Mouse (Mus musculus) B cell, adult 2 months (primary cell): ENCODE measurements around the gene Uba3.

Experiments
- DNase-seq, 2 experiments: peaks; one replicate each; pipeline ENCODE4 v3.0.0; 2022

The Uba3 gene

GRCm38 (mm10) chr6:97210191-97210961 is 4.9 kb upstream of the Uba3 start, which contains the start of gene Arl6ip5:
TSS of gene Arl6ip5 (plus strand) at chr6:97210689.
- DNase-seq: peak; percentile 87 to 89

- no peak for DNase-seq
Observed at GRCm38 (mm10) chr6:97209751-97210150, 4.3 kb upstream of the Uba3 start.

- DNase-seq: no peak
Observed at GRCm38 (mm10) chr6:97209201-97209600, 3.8 kb upstream of the Uba3 start.

DNA sequence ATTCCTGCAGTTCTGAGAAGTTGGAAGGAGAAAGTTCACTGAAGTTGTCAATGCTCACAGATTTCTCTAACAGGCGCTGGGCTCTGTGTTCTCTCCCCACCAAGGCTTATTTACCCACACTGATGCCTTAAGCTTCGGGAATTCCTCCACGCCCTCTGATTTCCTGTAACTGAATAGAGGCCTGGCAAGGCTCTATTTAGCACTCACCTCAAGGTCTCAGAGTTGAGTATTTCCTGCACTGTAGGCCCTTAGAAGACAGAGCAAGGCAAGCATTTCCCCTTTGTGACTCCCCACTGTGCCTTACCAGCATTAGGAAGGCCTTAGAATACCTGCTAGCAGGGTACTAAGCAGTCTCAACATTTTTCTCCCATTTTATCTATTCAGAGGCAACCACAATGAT is 3.0 kb upstream of the Uba3 start:
- DNase-seq: no peak

GRCm38 (mm10) chr6:97207085-97207484 is 1.6 kb upstream of the Uba3 start:
- DNase-seq: no peak

- peak in 1 of 2 experiments; percentile 26 for DNase-seq
Observed at GRCm38 (mm10) chr6:97204952-97205351, 495 bp downstream of the Uba3 start.

GRCm38 (mm10) chr6:97204252-97204869 is 1.1 kb downstream of the Uba3 start:
- no peak for DNase-seq

DNA sequence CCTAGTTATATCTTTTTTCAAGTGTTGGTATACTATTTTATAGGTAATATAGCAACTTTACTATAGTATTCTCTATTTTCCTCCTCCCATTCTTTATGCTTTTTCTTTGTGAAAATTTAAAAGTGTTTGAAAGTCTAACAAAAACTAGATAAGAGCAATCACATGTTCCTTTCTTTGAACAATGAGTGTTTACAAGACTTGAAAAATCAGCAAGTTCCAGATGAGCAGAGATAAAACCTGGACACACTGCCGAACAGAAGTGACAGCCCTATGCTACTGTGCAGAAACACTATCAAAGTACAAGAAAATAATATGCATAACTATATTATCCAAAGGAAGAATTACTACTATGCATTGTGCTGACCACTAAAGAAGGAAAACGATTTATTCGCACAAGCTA is 3.0 kb downstream of the Uba3 start:
- no peak for DNase-seq

GRCm38 (mm10) chr6:97200437-97200836 is 5.0 kb downstream of the Uba3 start:
- DNase-seq: no peak

DNA sequence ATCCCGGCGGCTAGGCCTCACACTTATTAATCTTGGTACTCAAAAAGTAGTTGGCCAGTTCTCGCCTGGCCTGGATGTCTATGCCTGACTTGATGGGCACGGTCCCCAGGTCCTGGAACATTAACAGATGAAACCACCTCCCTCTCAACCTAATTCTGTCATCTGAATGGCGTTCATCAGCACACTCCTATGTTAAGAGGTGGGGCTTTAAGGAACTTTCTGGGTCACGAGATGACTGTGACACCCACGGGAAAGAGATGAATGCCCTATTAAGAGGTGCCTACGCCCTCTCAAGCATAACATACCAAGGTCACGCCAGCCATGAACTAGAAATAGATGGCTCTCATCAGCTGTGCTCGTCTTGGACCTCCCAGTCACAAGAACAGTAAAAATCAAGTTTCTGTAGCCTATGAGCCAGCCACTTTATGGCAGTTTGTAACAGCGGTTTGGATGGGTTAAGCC is 26.0 kb downstream of the Uba3 start:
- no peak for DNase-seq

DNA sequence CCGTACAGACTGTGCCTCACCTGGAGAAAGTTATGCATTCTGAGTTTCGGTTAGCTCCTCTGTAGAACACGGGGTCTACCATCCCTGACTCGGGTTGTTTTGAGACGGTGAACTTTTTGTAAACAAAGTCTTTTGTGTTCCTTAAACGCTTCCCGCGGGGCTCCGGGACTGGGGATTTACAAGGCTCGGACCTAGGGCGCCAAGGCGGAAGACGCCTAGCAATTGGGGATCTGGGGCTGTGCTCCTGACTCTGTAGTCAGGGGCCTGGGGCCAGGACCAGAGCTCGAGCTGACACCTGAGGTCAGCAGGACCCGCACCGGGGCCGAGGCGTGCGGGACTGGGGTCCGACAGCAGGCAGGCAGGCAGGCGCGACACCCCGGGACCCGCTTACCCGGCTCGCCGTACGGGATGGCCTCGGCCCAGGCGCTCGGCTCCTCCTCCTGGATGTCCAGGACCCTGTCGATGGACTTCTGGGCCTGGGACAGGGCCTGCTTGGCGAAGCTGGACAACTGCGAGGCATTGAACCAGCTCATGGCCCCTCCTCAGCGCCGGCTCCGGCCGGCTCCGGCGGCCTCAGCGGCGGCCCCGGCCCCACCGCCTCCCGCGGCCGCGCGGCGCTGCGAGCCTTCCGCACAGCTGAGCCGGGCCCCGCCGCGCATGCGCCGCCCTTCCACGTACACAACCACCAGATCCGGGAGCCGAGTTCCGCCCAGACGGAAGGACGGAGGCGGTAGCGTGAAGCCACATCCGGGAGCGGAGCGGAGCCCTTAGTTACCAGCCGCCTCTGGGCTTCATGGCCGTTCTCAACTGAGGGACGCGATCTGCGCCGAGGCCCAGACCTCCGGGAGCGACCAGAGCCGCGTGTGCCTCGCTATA is 26.7 kb downstream of the Uba3 start, which contains the start of gene Tmf1:
Tmf1 (minus strand) TSS at position 632 of the 876 bp plus-strand sequence.
- peak; percentile 97 for DNase-seq

- peak; percentile 31 to 32 for DNase-seq
Observed at GRCm38 (mm10) chr6:97175716-97176115, 29.7 kb downstream of the Uba3 start.

DNA sequence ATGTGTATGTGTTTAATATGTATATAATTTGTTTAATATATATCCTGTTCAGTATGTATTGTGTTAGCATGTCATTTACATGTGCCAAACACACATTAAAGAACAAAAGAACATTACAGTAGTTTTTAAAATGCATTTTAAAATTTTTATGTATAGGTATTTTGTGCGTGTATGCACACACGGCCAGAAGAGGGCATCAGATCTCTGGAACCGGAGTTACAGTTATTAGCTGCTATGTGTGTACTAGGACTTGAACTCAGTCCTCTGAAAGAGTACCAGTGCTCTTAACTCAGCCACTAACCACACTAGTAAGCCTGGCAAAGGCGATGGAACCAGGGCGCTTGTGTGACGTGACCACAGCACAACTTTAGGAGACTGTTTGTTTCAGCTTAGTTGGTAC is 55.3 kb downstream of the Uba3 start:
- peak; percentile 11 to 16 for DNase-seq

DNA sequence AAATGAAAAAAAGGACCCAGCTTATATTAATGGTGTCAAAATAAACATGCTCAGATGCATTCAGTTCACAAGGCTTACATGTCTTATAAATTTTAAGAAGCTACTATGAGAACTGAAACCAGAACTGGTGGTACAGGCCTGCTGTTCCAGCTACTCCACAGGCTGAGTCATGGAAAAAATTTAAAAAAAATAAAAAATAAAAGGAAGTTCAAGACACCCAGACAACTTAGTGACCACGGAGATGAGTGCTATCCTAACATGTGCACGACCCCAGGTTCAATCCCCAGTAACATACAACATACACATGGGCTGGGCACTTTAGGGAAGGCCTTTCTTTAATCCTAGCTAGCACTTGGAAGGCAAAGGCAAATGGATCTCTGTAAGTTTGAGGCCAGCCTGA is 55.7 kb downstream of the Uba3 start:
- DNase-seq: no peak

- DNase-seq: peak; percentile 73 to 77
Observed at GRCm38 (mm10) chr6:97148383-97149251, 56.8 kb downstream of the Uba3 start, which contains the start of gene Eogt. TSS of gene Eogt (minus strand) at chr6:97149182.

GRCm38 (mm10) chr6:97147755-97148382 is 57.6 kb downstream of the Uba3 start:
- peak in 1 of 2 experiments; percentile 5 for DNase-seq

GRCm38 (mm10) chr6:97145156-97145555 is 60.3 kb downstream of the Uba3 start:
- DNase-seq: no peak

DNA sequence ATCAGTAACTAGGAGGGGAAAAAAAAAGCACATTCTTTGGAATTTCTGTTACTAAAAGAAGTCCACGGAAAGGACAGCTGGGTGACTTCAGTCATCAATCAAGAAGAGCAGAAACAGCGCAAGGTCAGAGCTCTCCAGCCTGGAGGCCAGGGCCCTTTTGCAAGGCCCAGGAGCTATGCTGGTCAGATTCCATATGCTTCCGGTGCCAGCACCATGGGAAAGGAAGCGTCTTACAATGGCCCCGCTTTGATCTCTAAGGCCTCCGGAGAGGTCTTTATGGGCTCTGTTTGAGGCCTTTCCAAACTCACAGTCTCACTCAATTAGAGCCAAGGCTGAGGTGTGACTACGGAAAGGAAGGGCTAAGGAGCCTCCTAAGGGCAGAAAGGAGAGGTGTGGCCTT is 61.1 kb downstream of the Uba3 start:
- no peak for DNase-seq

DNA sequence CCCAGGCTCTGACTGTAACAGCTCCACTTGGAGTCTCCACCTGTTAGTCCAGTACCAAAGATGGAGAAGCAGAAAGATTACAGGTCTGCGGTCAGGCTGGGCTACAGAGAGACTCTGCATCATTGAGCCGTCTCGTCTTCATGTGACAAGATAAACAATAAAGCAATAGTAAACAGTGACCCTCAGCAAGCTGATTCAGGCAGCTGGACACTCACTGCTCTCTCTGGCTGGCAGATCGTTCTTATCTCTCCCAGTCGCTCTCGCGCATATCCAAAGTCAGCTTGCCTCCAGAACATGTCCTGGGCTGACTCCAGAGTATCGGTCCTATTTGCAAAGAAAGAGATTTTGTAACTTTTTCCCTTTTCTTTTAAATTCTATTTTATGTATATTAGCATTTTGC is 62.8 kb downstream of the Uba3 start:
- no peak for DNase-seq

- no peak for DNase-seq
Observed at GRCm38 (mm10) chr6:97141811-97142210, 63.6 kb downstream of the Uba3 start.
